Mouse (Mus musculus) layer of hippocampus, adult 18-20 months (tissue): Measurements from ENCODE around the gene Mkrn2os. TPM values are rescaled to one million over a fixed set of nuclear protein-coding genes. Genes with fewer than 3 reads are reported as not detected.

ENCODE experiments used
- DNase-seq, 2 experiments: peaks; one replicate each; pipeline ENCODE4 v3.0.0; 2022; ENCODE audit warnings: low spot score in 2 of 2
- total RNA-seq, 2 experiments: library from RNA; stranded (reverse); gene quantifications; 2 replicates each; pipeline ENCODE4 v1.2.3; 2021

The Mkrn2os gene
- total RNA-seq, 2 experiments from 2014 or later, result not detected

DNA sequence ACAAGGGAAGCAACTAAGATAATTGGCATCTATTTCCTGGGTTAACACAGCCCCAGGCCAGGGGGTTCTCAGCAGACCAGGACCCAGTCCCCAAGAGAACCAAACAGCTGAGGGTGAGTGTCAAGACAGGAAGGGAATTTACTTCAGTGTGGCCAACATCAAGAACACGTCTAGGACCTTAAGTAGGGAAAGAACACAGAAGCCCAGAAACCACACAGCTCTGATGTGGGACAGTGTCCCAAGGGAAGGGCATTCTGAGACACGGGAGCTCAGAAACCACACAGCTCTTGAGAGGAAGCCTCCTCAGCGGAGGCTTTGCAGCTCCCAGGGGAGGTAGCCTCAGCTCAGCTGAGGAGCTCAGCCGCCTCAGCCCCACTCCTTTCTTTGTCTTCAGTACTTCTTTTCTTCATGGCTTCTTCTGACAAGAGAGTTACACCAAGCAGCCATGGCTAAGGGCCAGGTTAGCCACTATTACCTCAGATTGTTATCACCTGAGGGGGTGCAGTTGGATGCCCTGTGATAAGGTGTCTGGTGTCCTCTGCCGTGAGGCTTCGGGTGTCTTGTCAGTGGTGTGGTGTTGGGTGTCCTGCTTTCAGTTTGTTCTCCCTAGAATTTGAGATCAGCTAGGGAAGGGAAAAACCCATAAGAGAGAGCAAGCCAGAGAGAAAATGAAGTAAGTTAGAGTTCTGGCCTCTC is 8.8 kb downstream of the Mkrn2os start:
- DNase-seq, result no peak

DNA sequence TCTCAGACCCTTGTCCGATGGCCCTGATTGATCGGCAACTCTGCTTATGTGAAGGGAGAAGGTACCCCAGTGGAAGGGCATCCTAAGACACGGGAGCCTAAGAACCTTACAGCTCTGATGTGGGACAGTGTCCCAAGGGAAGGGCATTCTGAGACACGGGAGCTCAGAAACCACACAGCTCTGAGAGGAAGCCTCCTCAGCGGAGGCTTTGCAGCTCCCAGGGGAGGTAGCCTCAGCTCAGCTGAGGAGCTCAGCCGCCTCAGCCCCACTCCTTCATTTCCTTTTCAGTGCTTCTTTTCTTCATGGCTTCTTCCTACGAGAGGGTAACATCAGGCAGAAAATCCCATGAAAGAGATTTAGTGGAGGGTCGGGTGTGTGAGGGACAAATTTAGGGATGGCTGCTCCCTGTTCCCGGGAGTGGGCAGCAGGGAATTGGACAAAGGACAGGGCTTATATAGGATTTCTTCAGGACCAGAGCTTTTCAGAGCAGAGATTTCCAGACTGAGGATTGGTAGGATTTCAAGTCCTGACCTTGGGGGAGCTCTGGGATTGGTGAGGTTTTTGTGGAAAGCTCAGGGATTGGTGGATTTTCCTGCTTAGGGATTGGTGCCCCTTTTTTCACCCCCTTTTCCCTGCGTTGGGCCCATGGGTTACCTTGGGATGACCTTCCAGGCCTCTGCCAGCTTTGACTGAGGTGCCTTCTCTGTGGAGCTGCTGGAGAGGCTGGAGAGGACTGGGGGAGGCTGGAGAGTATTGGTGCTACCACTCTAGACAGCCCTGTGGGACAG is 9.9 kb downstream of the Mkrn2os start:
- no peak for DNase-seq

- DNase-seq, result no peak
Observed at GRCm38 (mm10) chr6:115580810-115581209, 11.6 kb downstream of the Mkrn2os start.

DNA sequence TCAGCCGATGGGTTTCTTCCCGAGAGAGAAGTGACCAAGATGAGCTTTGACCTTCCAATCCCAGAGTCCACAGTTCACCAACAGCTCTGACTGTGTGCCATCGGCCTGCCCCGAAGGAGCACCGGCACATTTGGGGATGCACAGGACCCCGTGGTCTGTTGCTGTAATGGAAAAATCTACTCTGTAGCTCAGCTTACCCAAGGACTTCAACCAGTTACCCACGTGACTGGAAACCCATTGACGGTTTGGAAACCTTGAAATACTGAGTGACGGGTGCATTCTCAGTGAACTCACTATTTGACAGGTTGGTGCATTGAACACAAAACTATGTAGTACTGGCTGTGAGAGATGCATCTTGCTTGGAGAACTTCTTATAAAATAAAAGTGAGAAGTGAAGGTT is 14.4 kb downstream of the Mkrn2os start:
- DNase-seq, result no peak

DNA sequence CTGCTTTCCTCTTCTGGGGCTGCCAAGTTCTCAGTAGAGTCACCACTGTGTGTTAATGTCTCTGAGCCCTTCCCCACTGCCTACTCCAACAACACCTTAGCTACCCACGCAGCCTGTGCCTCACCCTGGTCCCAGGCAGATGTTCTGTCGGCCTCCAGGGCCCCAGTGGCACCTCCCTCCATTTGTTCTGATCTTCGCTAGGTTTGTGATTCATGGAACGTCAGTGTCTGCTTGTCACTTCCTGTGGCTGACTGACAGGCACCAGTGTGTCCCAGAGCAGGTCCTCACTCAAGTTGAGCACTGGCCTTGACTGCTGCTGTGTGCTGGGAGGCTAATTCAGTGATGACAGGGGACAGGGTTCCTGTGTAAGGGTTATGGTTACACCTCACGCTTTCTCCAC is 15.0 kb downstream of the Mkrn2os start:
- DNase-seq, result no peak

GRCm38 (mm10) chr6:115574171-115574570 is 18.2 kb downstream of the Mkrn2os start:
- no peak for DNase-seq

DNA sequence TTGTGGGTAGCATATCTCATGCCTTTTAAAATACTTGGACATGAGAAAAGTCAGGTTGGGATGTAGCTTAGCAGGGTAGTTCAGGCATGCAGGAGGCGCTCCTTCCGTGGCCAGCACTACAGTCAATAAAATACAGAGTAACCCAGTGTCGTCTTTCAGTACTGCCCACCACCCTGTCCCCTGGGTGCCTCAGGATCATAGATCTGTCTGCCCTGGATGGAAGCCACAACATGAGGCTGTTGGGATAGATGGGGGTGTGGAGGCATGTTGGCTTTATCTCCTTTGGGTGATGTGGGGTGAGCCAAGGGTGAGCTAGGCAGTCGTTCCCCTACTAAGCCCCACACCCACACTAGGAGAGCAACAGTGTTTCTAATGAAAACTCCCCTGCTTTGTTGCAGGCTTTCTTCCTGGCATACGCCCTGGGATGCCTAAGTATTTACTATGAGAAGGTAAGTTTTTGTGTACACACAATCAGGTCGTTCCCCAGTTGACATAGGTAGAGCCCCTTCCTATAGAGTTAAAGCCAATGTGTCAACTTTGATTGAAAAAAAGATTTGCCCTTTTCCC is 26.8 kb downstream of the Mkrn2os start:
- DNase-seq, result no peak

GRCm38 (mm10) chr6:115559651-115560632 is 32.4 kb downstream of the Mkrn2os start:
- no peak for DNase-seq

DNA sequence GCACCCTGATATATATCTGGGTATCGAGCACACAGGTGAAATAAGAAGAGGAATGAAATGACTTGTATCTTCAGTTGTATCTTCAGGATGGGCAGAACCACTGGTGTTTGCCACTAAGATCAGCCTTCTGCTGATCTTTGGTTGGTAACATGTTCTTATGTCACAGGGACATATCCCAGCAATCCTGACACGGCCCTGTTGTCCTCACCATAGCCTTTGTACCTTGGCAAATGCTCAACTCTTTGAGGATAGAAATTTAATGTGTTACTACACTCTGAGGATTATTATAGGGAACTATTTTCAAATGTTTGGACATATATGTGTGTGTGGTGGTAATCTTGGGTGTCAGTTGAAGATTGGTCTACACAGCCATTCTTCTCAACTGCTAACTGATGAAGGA is 34.2 kb downstream of the Mkrn2os start:
- DNase-seq, result no peak

GRCm38 (mm10) chr6:115555485-115555884 is 36.9 kb downstream of the Mkrn2os start:
- DNase-seq, result peak in 1 of 2 experiments; percentile 18

DNA sequence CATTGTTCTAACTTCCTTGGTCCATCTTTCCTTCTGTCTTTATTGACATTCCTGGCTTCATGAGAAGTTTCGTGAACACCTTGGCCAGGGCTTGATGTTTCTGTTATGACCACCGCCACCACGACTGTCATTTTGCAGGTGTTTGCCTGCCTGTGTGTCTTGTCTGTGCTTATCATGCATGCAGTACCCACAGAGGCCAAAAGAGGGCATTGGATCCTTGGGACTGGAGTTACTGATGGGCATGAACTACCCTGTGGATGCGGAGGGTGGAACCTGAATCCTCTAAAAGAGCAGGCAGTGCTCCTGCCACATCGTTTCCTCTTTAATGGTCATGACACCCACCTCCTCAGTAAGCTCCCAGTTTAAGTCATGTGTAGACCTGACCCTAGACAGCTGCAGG is 46.1 kb downstream of the Mkrn2os start:
- peak in 1 of 2 experiments; percentile 43 for DNase-seq

DNA sequence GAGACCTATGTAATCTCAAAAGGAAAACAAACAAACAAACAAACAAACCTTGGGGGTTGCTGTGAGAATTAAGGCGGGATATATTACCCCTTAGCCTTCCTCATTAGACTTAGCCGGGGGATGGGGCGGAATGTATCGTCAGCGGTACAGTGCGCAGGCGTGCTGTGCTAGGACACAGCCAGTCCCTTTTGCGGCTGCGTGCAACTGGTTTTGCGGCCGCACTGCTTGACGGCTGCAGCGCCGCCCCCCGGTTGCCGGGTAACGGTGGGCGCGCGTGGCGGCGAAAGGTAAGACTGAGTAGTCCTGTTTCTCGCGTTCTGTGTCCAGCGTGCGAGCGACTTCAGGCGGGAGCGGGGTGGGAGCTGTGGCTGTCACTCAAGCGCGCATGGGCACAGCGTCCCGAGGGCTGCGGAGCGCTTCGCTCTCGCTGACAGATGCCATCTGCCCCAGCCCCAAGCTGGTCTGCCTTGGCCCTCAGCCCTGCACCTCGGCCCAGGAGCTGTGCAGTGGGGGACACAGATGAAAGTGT is 47.9 kb downstream of the Mkrn2os start, which contains the start of gene Tsen2:
Gene Tsen2 (plus strand): TSS at position 223 of the 529 bp plus-strand sequence.
- DNase-seq, result peak; percentile 96 to 98

DNA sequence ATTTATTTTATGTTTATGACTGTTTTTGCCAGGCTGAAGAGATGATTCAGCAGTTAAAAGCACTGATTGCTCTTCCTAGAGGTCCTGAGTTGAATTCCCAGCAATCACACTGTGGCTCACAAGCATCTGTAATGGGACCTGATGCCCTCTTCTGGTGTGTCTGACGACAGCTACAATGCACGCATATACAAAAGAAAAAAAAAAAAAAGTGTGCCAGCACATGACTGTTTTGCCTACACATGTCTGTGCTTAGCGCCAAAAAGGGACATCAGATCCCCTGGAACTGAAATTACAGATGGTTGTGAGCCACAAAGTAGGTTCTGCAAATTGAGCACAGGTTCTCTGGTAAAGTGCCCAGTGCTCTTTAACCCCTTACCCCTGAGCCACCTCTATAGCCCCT is 50.0 kb downstream of the Mkrn2os start:
- DNase-seq, result no peak

DNA sequence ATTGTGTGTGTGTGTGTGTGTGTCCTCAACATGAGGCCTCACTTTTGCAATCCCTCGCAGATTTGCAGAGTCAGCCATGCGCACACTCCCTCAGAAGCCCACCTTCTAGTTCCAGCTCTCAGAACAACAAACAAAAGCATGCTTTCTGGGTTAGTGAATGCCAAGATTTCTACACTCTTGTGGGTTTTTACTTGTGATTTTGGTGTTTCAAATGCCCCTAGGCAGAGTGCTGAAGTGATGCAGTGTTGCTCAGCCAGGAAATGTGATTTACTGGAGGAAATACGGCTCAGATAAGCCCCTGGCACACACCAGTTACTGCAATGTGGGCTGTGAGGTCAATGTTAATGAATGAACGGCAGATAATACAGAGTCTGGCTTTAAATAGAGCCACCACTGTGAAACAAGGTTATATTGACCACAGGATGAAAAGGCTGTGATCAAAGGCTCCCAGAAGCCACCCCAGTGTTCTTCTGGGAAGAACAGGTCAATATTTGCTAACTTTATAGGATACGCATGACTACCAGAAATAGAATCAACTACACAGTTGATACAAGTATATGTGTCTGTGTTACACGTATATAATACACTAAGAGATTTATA is 50.6 kb downstream of the Mkrn2os start:
- DNase-seq, result no peak

DNA sequence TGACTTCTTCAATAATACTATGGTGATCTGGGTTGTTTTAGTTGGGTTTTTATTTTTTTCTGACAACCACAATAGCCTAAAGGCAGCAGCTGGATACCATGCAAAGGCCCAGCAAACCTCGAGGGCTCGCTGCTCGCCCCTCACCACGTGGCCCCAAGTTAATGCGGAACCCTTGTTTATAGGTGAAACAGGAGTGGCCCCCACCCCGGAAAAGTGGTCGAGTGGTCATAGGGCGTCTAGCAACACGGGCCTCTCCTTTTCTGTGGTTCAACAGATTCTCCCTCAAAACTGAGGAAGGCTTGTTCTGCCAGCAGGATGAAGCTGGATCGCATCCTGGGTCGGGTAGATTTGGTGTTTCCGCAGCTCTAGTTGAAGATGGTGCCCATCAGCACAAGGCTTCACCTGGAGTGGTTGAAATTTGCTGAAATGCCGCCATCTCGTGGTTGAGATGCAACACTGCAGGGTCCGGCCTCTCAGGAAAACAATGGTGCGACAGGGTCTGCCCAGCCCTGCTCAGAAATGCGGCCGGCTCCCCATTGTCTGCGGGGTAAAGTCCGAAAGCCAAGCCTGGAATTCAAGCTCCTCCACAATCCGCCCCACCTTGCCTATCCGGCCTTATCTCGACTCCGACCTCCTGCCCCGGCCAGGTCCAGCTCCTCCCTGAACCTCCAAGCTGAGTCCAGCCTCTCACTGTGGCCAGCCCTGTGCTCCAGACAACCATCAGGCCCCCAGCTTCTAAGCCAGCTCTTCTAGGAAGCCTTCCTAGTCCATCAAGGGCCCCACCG is 53.5 kb downstream of the Mkrn2os start:
- DNase-seq, result peak; percentile 66 to 90

GRCm38 (mm10) chr6:115536169-115536568 is 56.2 kb downstream of the Mkrn2os start:
- DNase-seq, result no peak

GRCm38 (mm10) chr6:115534617-115535016 is 57.8 kb downstream of the Mkrn2os start:
- DNase-seq, result no peak
